Mouse (Mus musculus) neural tube, embryonic 12.5 days (tissue): ENCODE measurements around the gene Slbp. TPM values are rescaled to one million over a fixed set of nuclear protein-coding genes. Genes with fewer than 3 reads are reported as not detected.

ENCODE experiments used
- polyA plus RNA-seq: library from polyadenylated mRNA; unstranded; fragments of >200 nt; fragmentation: Nextera tagmentation; extraction: Ambion mirVana; gene quantifications from 2 replicates; pipeline ENCODE4 v1.2.1, GENCODE M21; 2016

Gene Slbp
- polyA plus RNA-seq, 1 experiment from 2014 or later: 184 TPM

Other genes with a start within 250 kb of the Slbp start
- gene Nkx1-1, start 218.6 kb downstream of the Slbp start, polyA plus RNA-seq: 2.2 and 2.8 TPM in 2 replicates
- gene Fam53a, start 22.9 kb downstream of the Slbp start, polyA plus RNA-seq: 46.4 and 49.3 TPM in 2 replicates
- 0.49 and 0.61 TPM in 2 replicates for gene Gm9903, start 22.6 kb downstream of the Slbp start, polyA plus RNA-seq
- 150 and 160 TPM in 2 replicates for gene Tacc3, start 5.6 kb upstream of the Slbp start, polyA plus RNA-seq
- 30.3 and 31.5 TPM in 2 replicates for gene Tmem129, start 5.8 kb upstream of the Slbp start, polyA plus RNA-seq
- 58.5 and 62.5 TPM in 2 replicates for gene Fgfr3, start 69.1 kb upstream of the Slbp start, polyA plus RNA-seq
- 57.2 and 63.6 TPM in 2 replicates for gene Letm1, start 130.2 kb upstream of the Slbp start, polyA plus RNA-seq
- 91.2 and 98.7 TPM in 2 replicates for gene Nsd2, start 168.2 kb upstream of the Slbp start, polyA plus RNA-seq